Mouse (Mus musculus): ENCODE data around the gene Tbc1d7. TPM values are rescaled to one million over a fixed set of nuclear protein-coding genes. Genes with fewer than 3 reads are reported as not detected.

The Tbc1d7 gene
- total and polyA plus RNA-seq, 2 experiments from 2014 or later, result 30.8 to 85.9 TPM

DNA sequence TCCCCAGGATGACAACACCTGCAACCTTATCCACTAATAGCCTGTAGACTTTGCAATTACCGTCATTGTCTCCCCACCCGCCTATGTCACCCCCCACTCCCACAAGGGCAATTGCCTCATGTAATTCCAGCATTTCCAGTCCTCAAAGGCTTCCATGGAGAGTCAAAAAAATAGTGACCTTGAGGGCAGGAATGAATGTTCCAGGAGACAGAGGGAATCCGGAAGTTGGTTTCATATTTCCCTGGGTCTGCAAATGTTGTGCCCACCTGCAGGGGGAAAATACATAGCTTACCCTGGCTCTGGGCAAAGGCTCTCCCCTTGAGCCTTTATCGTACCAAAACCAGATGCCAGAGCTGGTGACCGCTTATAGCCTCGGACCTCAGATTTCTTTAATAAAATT, 41.1 kb downstream of the Tbc1d7 start:
- no peak for DNase-seq (ENCODE audit: low spot score)
- Histone ChIP-seq H3K36me3 (ENCODE audit: insufficient read depth, low read length) (peaks cover 7% of the 10 kb centered on the region), H3K9me3 (ENCODE audit: low read length) (no peaks in the 10 kb centered on the region), H3K27ac (ENCODE audit: low read depth, low read length) (no peak overlapping the region), H3K4me2 (ENCODE audit: low read depth, low read length, poor library complexity, severe bottlenecking) (no peak overlapping the region), H3K9ac (replicated peaks; ENCODE audit: low read length, poor library complexity, severe bottlenecking) (no peak overlapping the region), H3K27me3 (ENCODE audit: insufficient read depth, low read length) (no peaks in the 10 kb centered on the region), H3K4me1 (ENCODE audit: insufficient read depth, low read length) (no peaks in the 10 kb centered on the region), H3K4me3 (ENCODE audit: low read depth, low read length) (no peak overlapping the region)
- no peak for TF ChIP-seq CTCF (IDR thresholded peaks at IDR 0.05)
- no peak for ATAC-seq (ENCODE audit: low FRiP score)
- WGBS, result 81% methylated on average over 6 of the region's 6 CpGs

DNA sequence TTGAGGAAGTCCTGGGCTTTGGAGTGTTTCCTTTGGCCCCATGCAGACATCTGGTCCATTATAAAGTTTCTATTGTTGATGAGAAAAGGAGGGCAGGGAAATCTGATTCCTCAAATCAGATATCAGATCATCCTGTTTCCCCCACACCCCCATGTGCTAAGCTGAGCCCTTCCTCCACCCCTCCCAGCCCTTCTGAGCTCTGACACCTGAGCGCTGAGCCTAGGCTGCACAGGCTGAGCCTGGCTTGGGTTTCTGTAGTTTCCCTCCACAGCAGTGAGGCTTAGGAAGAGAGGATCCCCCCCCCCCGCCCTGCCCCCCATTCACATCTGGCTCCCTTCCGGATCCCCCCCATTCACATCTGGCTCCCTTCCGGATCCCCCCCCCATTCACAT, 46.6 kb downstream of the Tbc1d7 start:
- Histone ChIP-seq H3K4me2 (ENCODE audit: low read depth, low read length, poor library complexity, severe bottlenecking) (no peak overlapping the region), H3K27me3 (ENCODE audit: insufficient read depth, low read length) (no peaks in the 10 kb centered on the region), H3K4me3 (ENCODE audit: low read depth, low read length) (no peak overlapping the region), H3K4me1 (ENCODE audit: insufficient read depth, low read length) (no peaks in the 10 kb centered on the region), H3K27ac (ENCODE audit: low read depth, low read length) (no peak overlapping the region), H3K9ac (replicated peaks; ENCODE audit: low read length, poor library complexity, severe bottlenecking) (no peak overlapping the region), H3K36me3 (ENCODE audit: insufficient read depth, low read length) (no peaks in the 10 kb centered on the region), H3K9me3 (ENCODE audit: low read length) (no peaks in the 10 kb centered on the region)
- 72% methylated on average over 3 of the region's 4 CpGs for WGBS
- TF ChIP-seq CTCF (IDR thresholded peaks at IDR 0.05), result no peak
- DNase-seq (ENCODE audit: low spot score), result no peak
- ATAC-seq (ENCODE audit: low FRiP score), result no peak

DNA sequence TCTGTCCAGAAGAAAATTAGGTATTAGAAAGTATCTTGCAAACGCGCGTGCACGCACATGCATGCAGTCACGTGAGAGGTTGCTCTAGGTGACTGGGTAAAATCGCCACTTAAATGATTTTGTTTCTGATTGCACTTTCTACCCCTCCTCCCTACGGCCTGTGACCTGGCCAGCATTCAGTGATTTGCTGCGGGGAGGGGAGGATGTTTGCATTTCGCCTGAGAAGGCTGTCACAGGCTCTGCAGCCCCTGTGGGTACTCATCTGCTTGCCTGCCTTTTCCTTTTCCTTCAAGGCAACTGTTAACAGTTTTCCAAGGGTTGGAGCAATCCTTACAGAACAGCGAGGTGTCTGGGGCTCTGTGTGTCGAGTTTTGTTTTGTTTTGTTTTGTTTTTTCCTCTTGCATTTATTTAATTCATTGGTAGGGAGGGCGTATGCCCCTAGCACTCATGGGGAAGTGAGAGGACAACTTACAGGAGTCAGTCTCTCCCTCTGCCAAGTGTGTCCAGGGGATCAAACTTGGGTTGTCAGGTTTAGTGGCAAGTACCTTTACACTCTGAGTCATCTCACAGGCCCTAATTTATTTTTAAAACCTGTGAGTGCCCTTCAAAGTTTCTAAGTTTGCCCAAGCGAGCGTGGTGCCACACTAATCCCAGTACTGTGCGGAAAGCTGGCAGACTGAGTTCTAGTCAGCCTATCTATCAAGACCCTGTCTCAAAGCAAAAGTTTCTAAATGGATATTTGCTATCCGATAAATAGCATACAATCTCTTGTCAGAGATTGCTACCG, 47.2 kb downstream of the Tbc1d7 start:
- ATAC-seq (ENCODE audit: low FRiP score) (no peak), DNase-seq (ENCODE audit: low spot score) (no peak)
- Histone ChIP-seq H3K36me3 (ENCODE audit: insufficient read depth, low read length) (no peaks in the 10 kb centered on the region), H3K4me1 (ENCODE audit: insufficient read depth, low read length) (no peaks in the 10 kb centered on the region), H3K4me3 (ENCODE audit: low read depth, low read length) (no peak overlapping the region), H3K27ac (ENCODE audit: low read depth, low read length) (no peak overlapping the region), H3K4me2 (ENCODE audit: low read depth, low read length, poor library complexity, severe bottlenecking) (no peak overlapping the region), H3K9ac (replicated peaks; ENCODE audit: low read length, poor library complexity, severe bottlenecking) (no peak overlapping the region), H3K27me3 (ENCODE audit: insufficient read depth, low read length) (no peaks in the 10 kb centered on the region), H3K9me3 (ENCODE audit: low read length) (no peaks in the 10 kb centered on the region)
- WGBS, result 60% methylated on average over 17 of the region's 17 CpGs
- TF ChIP-seq CTCF (IDR thresholded peaks at IDR 0.05), result no peak

DNA sequence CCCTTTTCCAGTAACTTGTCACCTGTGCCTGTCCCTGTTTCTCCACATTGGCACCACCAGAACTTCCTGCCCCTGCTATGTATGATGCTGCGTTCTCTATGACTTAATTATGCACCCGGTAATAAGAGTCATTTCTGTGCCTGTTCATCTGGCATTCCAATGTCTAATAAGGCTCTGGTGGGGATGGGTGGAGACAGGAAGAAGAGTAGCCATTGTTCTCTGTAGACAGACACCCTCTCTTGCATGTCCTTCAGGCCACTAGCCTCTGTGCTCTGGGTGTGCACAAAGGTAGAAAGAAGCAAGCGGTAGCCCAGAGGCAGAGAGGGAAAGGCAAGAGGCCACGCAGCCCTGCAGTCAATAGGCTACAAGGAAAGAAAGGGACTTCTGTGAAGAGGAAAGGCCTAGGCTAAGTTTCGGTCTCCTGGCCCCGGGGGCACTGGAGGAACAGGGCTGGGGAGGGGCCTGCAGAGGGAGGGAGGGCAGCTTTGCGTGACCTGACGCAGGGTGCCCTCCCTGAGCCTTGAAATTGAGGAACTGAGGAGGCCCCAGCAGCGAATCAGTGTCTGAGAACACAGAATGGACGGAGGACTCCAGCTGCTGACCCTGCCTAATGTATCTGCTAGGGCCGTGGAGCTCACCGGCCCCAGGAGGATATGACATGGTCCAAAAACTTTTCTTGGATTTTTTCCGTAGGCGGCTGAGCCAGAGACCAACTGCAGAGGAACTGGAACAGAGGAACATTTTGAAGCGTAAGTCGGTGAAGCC, 48.8 kb downstream of the Tbc1d7 start:
- H3K4me3 ChIP-seq (ENCODE audit: low read depth, low read length), result no peak overlapping the region
- H3K36me3 ChIP-seq (ENCODE audit: insufficient read depth, low read length), result no peaks in the 10 kb centered on the region
- 69% methylated on average over 15 of the region's 16 CpGs for WGBS
- H3K4me2 ChIP-seq (ENCODE audit: low read depth, low read length, poor library complexity, severe bottlenecking), result no peak overlapping the region
- no peaks in the 10 kb centered on the region for H3K27me3 ChIP-seq (ENCODE audit: insufficient read depth, low read length)
- TF ChIP-seq CTCF (IDR thresholded peaks at IDR 0.05), result no peak
- H3K9me3 ChIP-seq (ENCODE audit: low read length), result no peaks in the 10 kb centered on the region
- no peaks in the 10 kb centered on the region for H3K4me1 ChIP-seq (ENCODE audit: insufficient read depth, low read length)
- no peak overlapping the region for H3K27ac ChIP-seq (ENCODE audit: low read depth, low read length)
- DNase-seq (ENCODE audit: low spot score), result no peak
- H3K9ac ChIP-seq (replicated peaks; ENCODE audit: low read length, poor library complexity, severe bottlenecking), result no peak overlapping the region
- no peak for ATAC-seq (ENCODE audit: low FRiP score)

DNA sequence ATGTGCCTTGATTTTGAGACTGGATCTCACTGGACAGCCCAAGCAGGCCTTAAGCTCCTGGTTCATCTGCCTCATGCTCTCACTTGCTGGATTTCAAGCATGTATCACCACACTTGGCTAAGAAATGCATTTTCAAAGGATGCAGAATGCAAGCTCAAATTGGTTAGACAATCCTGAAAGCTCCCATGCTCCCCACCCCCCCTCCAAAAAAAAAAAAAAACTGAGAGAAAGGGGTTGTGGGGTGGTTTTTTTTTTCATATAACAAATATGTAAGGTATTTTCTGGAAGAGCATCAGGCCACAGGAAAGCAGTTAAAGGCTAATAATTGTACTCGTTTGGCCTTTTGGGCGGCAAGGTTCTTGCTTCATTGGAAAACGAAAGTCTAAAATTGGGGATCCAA, 58.2 kb downstream of the Tbc1d7 start:
- Histone ChIP-seq H3K4me2 (ENCODE audit: low read depth, low read length, poor library complexity, severe bottlenecking) (no peak overlapping the region), H3K9me3 (ENCODE audit: low read length) (no peaks in the 10 kb centered on the region), H3K4me3 (ENCODE audit: low read depth, low read length) (no peak overlapping the region), H3K4me1 (ENCODE audit: insufficient read depth, low read length) (no peaks in the 10 kb centered on the region), H3K27me3 (ENCODE audit: insufficient read depth, low read length) (no peaks in the 10 kb centered on the region), H3K36me3 (ENCODE audit: insufficient read depth, low read length) (no peaks in the 10 kb centered on the region), H3K27ac (ENCODE audit: low read depth, low read length) (no peak overlapping the region), H3K9ac (replicated peaks; ENCODE audit: low read length, poor library complexity, severe bottlenecking) (no peak overlapping the region)
- no peak for TF ChIP-seq CTCF (IDR thresholded peaks at IDR 0.05)
- DNase-seq (ENCODE audit: low spot score) (no peak), ATAC-seq (ENCODE audit: low FRiP score) (no peak)
- WGBS, result 94% methylated on average over 3 of the region's 3 CpGs

DNA sequence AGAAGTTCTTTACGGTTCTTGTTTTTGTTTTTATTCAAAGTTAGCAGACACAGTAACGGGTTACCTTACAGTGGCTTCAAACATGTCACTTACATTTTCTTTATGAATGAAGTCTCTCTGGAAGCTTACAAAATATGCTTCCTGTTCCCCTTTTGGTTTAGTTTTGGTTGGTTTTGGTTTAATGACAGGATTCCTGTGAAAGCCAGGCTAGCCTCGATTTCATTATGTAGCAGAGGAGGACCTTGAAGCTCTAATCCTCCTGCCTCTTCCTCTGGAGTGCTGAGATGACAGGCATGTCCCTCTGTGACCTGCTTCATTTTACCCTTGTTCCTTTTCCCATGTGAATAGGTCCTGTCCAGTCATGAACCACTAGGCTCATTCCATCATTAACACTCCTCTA, 58.6 kb downstream of the Tbc1d7 start:
- no peak for TF ChIP-seq CTCF (IDR thresholded peaks at IDR 0.05)
- Histone ChIP-seq H3K4me3 (ENCODE audit: low read depth, low read length) (no peak overlapping the region), H3K9ac (replicated peaks; ENCODE audit: low read length, poor library complexity, severe bottlenecking) (no peak overlapping the region), H3K36me3 (ENCODE audit: insufficient read depth, low read length) (no peaks in the 10 kb centered on the region), H3K4me2 (ENCODE audit: low read depth, low read length, poor library complexity, severe bottlenecking) (no peak overlapping the region), H3K4me1 (ENCODE audit: insufficient read depth, low read length) (no peaks in the 10 kb centered on the region), H3K9me3 (ENCODE audit: low read length) (no peaks in the 10 kb centered on the region), H3K27me3 (ENCODE audit: insufficient read depth, low read length) (no peaks in the 10 kb centered on the region), H3K27ac (ENCODE audit: low read depth, low read length) (no peak overlapping the region)
- DNase-seq (ENCODE audit: low spot score), result no peak
- 77% methylated on average over 3 of the region's 3 CpGs for whole genome bisulfite sequencing
- no peak for ATAC-seq (ENCODE audit: low FRiP score)
